Comparison of ENCODE assay signal across 11 mouse cellular contexts in the genomic region with DNA sequence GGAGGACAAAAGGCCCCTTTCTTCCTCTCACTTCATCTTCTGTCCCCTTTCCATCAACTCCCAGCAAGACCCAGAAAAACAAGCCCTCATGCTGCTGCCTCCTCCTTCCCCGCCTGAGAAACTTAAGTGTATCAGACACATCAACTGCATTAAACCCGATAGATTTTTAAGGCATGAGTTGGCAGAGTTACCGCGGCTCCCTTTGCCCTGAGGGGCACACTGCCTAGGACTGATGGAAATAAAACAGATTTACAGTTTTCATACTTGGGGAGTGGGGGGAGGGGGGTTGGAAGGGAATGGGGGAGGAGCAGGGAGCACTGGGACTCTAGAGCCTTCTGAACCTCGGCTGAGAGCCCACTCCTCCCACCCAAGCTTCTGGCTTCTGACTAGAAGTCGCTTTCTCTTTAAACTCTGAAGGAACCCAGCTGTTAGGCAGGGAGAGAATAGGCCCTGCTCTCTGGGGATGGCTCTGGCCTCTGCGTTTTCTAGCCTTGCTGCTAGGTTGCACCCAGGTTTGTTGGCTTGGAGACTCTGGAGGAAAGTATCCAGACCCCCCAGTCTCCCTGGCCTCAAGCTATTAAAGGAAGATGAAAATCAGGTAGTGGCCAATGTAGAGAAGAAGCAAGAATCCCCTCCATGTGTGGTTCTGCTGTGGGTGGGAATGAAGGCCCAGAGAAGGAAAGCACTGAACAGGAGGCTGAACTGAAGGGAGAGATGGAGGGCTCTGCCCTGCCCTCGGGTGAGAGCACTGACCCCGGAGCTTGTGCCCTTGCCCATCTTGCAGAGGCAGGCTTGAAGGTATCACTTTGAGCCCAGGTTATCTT. TPM values are rescaled to one million over a fixed set of nuclear protein-coding genes. Genes with fewer than 3 reads are reported as not detected.
DNase-seq lines count a peak whose midpoint lies in the region; ATAC-seq and TF ChIP-seq lines count a peak whose summit lies in the region.
"Had no signal": no experiment of that assay in that cellular context is flagged by ENCODE, and none has a peak within 500 bp of the region (broad histone marks: within the 10 kb centered on the region; RNA-seq: fewer than 3 reads in every experiment).

No protein-coding gene starts in this region.

- no peaks in the 10 kb centered on the region for H3K9me3 ChIP-seq in kidney, postnatal 0 days (replicated peaks; ENCODE audit: low read length)
- H3K9me3 ChIP-seq: liver, embryonic 13.5 days had no signal

- H3K27ac ChIP-seq in thymus, adult 2 months (ENCODE audit: control insufficient read depth, insufficient read depth, low read length) = peak overlapping the region; percentile 27; the same call in 1 of the 2 replicates
- peak overlapping the region; percentile 86 for H3K27ac ChIP-seq in kidney, postnatal 0 days
- H3K27ac ChIP-seq: liver, embryonic 13.5 days had no signal

- ATAC-seq in kidney, postnatal 0 days (replicated peaks; ENCODE audit: low FRiP score, low read depth) = peak; percentile 70; the same call in 1 of the 2 replicates

- H3K4me1 ChIP-seq in thymus, adult 2 months (replicated peaks; ENCODE audit: control insufficient read depth, insufficient read depth, low read length) = peaks cover 2% of the 10 kb centered on the region; the same call in 1 of the 2 replicates
- H3K4me1 ChIP-seq in kidney, postnatal 0 days (replicated peaks; ENCODE audit: insufficient read depth, low read length) = peaks cover 24% of the 10 kb centered on the region
- H3K4me1 ChIP-seq: liver, embryonic 13.5 days had no signal

- TF ChIP-seq POLR2A in thymus, adult 2 months (IDR thresholded peaks at IDR 0.05; ENCODE audit: control insufficient read depth, extremely low read depth, insufficient read depth, low read length, poor library complexity) = no peak

- DNase-seq in cerebellum, adult 9-11 months = peak; percentile 39
- DNase-seq in cerebellum, postnatal 4 days (ENCODE audit: low spot score in 2 of 2) = no peak
- DNase-seq in thymus, adult 2 months = no peak
- no peak for DNase-seq in thymus, adult 18-20 months
- DNase-seq in kidney, postnatal 0 days (ENCODE audit: low spot score) = peak; percentile 95
- no peak for DNase-seq in frontal cortex, adult 2 months (ENCODE audit: extremely low spot score in 1 of 2, low spot score in 1 of 2)
- DNase-seq in left cerebral cortex, adult 18-20 months (ENCODE audit: low spot score in 2 of 2) = no peak
- no peak for DNase-seq in testis, postnatal 10 days (ENCODE audit: low spot score)
- DNase-seq: B cell, adult 2 months; gastrocnemius, postnatal 25 days; liver, embryonic 13.5 days had no signal

- WGBS in thymus, adult 2 months = 90% methylated on average over 9 of the region's 9 CpGs
- WGBS in kidney, postnatal 0 days = 21% methylated on average over 9 of the region's 9 CpGs

- H3K9ac ChIP-seq in kidney, postnatal 0 days (ENCODE audit: low read depth, low read length) = no peak overlapping the region
- H3K9ac ChIP-seq: liver, embryonic 13.5 days had no signal

- H3K4me3 ChIP-seq in thymus, adult 2 months (ENCODE audit: control insufficient read depth, insufficient read depth, low read length) = no peak overlapping the region
- no peak overlapping the region for H3K4me3 ChIP-seq in kidney, postnatal 0 days (replicated peaks; ENCODE audit: low read depth, low read length)
- H3K4me3 ChIP-seq: liver, embryonic 13.5 days had no signal

- H3K36me3 ChIP-seq in thymus, adult 2 months (ENCODE audit: control insufficient read depth, insufficient read depth, low read length) = no peaks in the 10 kb centered on the region
- H3K36me3 ChIP-seq in kidney, postnatal 0 days (ENCODE audit: insufficient read depth, low read length) = 0 out of 2 replicates have a peak, but pooled peaks cover 2% of the 10 kb centered on the region

- TF ChIP-seq CTCF in thymus, adult 2 months (IDR thresholded peaks at IDR 0.05; ENCODE audit: borderline replicate concordance, control insufficient read depth, extremely low read depth, insufficient read depth, low read length, poor library complexity) = no peak
- TF ChIP-seq CTCF in kidney, postnatal 0 days (IDR thresholded peaks at IDR 0.05; ENCODE audit: low read depth) = no peak

- H3K4me2 ChIP-seq in kidney, postnatal 0 days (ENCODE audit: low read length) = no peak overlapping the region
- H3K4me2 ChIP-seq: liver, embryonic 13.5 days had no signal

- H3K27me3 ChIP-seq in thymus, adult 2 months (ENCODE audit: control insufficient read depth, insufficient read depth, low read length) = no peaks in the 10 kb centered on the region
- no peaks in the 10 kb centered on the region for H3K27me3 ChIP-seq in kidney, postnatal 0 days (ENCODE audit: insufficient read depth, low read length)
- H3K27me3 ChIP-seq: liver, embryonic 13.5 days had no signal

RNA-seq across cellular contexts. Expression of a gene that starts 18.4 kb away (rescaled TPM):
- polyA plus RNA-seq in thymus, adult 2 months (2012; rRNA removed) = 38.7 and 43.6 TPM in 2 replicates
- polyA plus RNA-seq in kidney, postnatal 0 days (2015; fragmentation: Nextera tagmentation; extraction: Ambion mirVana) = 8.7 and 12.4 TPM in 2 replicates
- polyA plus RNA-seq in frontal cortex, adult 2 months (2012; rRNA removed) = 202 and 212 TPM in 2 replicates
- 100 to 1,000 TPM; 208 to 219 TPM for total RNA-seq in left cerebral cortex, adult 18-20 months (2021)

Comparison
In these comparisons a context has a peak if more than half of its experiments do, and no peak if none do; other contexts are left out.
1. DNase-seq: peak in cerebellum, adult 9-11 months (single experiment) and kidney, postnatal 0 days (single experiment); none in cerebellum, postnatal 4 days (0 of 2), thymus, adult 2 months (single experiment), thymus, adult 18-20 months (0 of 2), frontal cortex, adult 2 months (0 of 2), left cerebral cortex, adult 18-20 months (0 of 2) and testis, postnatal 10 days (single experiment).